Mouse (Mus musculus): ENCODE data around the gene Renbp. TPM values are rescaled to one million over a fixed set of nuclear protein-coding genes. Genes with fewer than 3 reads are reported as not detected.
A peak's percentile ranks its signal among the peaks of the same experiment; 100 is the strongest.

Renbp gene
- 1 to 10 TPM; 5.5 to 7.3 TPM for total RNA-seq (2021)
- long read RNA-seq, experiment 1, transcript Renbp-202 (11 exons, 1,418 nt) = major isoform, 5 of 8 reads
- long read RNA-seq, experiment 1, partial matches to known transcripts = 2 of 8 reads
- long read RNA-seq, experiment 1, other reads (novel, unspliced or antisense) = 0 of 8 reads
- long read RNA-seq, experiment 2, partial matches to known transcripts = 0 of 7 reads
- long read RNA-seq, experiment 2, other reads (novel, unspliced or antisense) = 2 of 7 reads

GRCm38 (mm10) chrX:73930402-73931062 is at the start of gene Renbp:
Gene Renbp (minus strand): TSS chrX:73930850.
- peak; percentile 77 to 83 for DNase-seq

GRCm38 (mm10) chrX:73977783-73978182 is 47.1 kb upstream of the Renbp start:
- no peak for DNase-seq

- no peak for DNase-seq
These were observed 45.6 kb upstream of the Renbp start for GRCm38 (mm10) chrX:73976283-73976682.

- DNase-seq = no peak
These were observed 42.1 kb upstream of the Renbp start for GRCm38 (mm10) chrX:73972774-73973173.

GRCm38 (mm10) chrX:73970781-73971180 is 40.1 kb upstream of the Renbp start:
- DNase-seq = no peak

- DNase-seq = no peak
These were observed 39.1 kb upstream of the Renbp start for GRCm38 (mm10) chrX:73969729-73970128.

DNA sequence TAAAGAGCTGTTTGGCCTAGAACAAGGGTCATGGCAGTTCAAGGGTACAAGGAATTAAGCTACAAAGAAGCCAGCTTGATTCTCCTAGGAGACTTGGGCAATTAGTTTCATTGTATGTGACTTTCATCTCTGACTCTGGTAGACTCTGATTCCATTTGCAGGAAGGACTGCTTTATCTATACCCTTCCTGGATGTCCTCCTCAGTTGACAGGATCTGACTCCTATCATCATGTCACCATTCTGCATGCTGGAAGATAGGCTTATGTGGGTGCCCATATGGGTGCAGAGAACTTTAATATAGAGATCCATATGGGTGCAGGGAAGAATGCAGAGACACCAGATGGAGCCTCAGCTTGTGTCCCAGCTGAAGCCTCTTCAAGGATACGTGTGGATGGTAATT is 38.5 kb upstream of the Renbp start:
- no peak for DNase-seq

GRCm38 (mm10) chrX:73967177-73968075 is 36.8 kb upstream of the Renbp start:
- peak; percentile 90 to 93 for DNase-seq

GRCm38 (mm10) chrX:73966248-73967176 is 35.9 kb upstream of the Renbp start, which contains the start of gene Hcfc1:
Gene Hcfc1 (minus strand): TSS chrX:73966357.
- peak; percentile 91 to 94 for DNase-seq

DNA sequence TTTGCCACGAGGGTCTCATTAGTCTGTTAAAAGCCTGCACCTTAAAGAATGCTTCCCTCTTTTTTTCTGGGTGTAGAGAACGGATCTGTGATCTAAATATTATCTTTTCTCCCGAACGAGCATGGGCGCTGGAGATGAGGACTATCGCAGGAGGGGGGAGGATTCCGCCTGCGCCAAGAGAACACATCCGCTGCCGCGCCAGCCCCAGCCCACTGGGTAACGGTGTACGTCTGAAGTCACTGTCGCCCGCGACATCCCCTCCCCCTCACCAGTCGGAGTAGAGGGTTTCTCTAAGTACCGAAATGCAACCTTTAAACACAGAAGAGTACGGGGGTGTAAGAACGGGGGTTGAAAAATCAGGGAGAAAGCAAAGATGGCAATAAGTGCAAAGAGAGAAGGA is 34.7 kb upstream of the Renbp start:
- DNase-seq = peak; percentile 39 to 51

GRCm38 (mm10) chrX:73964363-73964762 is 33.7 kb upstream of the Renbp start:
- peak; percentile 20 to 36 for DNase-seq

GRCm38 (mm10) chrX:73954988-73955387 is 24.3 kb upstream of the Renbp start:
- DNase-seq = no peak

GRCm38 (mm10) chrX:73952603-73953002 is 22.0 kb upstream of the Renbp start:
- no peak for DNase-seq

GRCm38 (mm10) chrX:73949341-73949740 is 18.7 kb upstream of the Renbp start:
- no peak for DNase-seq

DNA sequence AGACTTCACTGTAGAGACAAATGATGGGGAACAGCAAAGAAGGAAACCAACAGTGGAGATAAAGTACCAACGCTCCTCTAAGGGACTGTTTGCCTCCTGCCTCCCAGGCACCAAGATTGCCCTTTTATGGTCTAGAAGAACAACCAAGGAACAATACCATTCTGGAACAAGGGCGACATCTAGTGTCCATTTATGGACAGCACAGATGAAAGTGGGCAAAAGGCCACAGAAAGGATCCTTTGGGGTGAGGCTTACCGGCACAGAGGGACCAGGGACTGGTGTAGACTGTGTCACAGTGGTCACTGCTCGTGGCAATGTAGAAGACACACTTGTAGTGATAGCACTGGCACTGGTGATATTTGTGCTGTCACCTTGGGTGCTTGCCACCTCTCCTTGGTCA is 18.0 kb upstream of the Renbp start:
- peak; percentile 48 to 78 for DNase-seq

DNA sequence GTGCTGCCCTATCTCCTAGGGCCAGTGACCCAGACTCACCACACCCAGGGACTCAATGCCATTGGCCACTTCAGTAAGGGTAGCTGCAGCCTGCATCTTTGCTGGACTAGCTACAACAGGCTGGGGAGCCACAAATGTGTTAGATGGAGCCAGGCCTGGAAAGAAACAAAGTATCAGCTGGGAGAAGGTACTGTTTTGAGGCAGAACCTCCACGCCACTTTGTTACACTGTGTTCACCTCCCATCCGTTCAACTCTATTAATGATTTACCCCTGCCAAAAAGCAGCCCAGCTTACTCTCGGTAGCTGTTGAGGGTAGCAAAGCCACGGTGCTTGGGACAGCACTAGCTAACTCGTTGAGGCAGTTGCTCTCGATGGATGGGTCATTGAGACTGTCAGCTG is 16.2 kb upstream of the Renbp start:
- DNase-seq = no peak

- DNase-seq = no peak
These were observed 11.6 kb upstream of the Renbp start for GRCm38 (mm10) chrX:73942294-73942693.

- no peak for DNase-seq
These were observed 11.2 kb upstream of the Renbp start for GRCm38 (mm10) chrX:73941860-73942259.

DNA sequence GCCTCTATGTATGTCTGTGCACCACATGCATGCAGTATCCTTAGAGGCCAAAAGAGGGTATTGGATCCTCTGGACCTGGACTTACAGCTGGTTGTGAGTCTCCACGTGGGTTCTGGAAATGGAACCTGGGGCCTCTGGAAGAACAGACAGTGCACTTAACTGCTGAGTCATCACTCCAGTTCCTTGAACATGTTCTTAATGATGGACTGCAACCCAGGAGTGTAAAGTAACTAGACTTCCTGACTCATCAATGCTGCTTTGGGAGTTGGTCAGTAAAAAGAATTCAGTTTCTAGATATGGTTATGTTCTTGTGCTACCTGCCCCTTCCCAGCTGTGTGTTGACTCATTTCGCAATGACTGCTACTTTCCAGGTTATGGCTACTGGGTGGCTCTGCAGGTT is 1.2 kb upstream of the Renbp start:
- DNase-seq = no peak

DNA sequence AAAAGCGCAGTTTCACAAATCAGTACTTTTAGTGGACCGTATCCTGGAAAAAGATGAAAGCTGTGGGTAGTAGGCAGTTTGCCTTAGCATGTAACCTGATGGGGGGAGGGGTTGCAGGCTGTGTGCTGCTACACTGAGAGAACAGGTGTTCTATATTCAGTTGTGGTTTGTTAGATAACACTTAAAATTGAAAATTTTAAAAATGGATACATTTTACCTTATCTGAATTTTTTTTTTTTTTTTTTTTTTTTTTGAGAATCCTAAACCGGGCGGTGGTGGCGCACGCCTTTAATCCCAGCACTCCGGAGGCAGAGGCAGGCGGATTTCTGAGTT is 8.1 kb downstream of the Renbp start:
- DNase-seq = no peak

- peak; percentile 88 to 92 for DNase-seq
These were observed 8.7 kb downstream of the Renbp start, which contains the start of the genes Arhgap4 and Naa10 for GRCm38 (mm10) chrX:73921823-73922549. Gene Arhgap4 (minus strand): TSS chrX:73921870. Gene Naa10 (minus strand): TSS chrX:73921944.

Measured in heart, adult 18-20 months (tissue).